ENCODE assay signal across 10 mouse cellular contexts in genomic region chr16:38724256-38724655, GRCm38 (mm10). TPM values are rescaled to one million over a fixed set of nuclear protein-coding genes. Genes with fewer than 3 reads are reported as not detected.
A peak's percentile ranks its signal among the peaks of the same experiment; 100 is the strongest.
DNase-seq lines count a peak whose midpoint lies in the region; ATAC-seq and TF ChIP-seq lines count a peak whose summit lies in the region.
"Had no signal": no experiment of that assay in that cellular context is flagged by ENCODE, and none has a peak within 500 bp of the region (broad histone marks: within the 10 kb centered on the region; RNA-seq: fewer than 3 reads in every experiment).

No protein-coding gene starts in this region.

- no peak for ATAC-seq in intestine, embryonic 14.5 days (replicated peaks; ENCODE audit: low FRiP score, low TSS enrichment, low read depth)
- ATAC-seq in intestine, embryonic 16.5 days, result no peak
- no peak for ATAC-seq in lung, embryonic 14.5 days (ENCODE audit: insufficient read depth)

- no peak overlapping the region for H3K4me2 ChIP-seq in intestine, embryonic 14.5 days (ENCODE audit: low read length)
- no peak overlapping the region for H3K4me2 ChIP-seq in intestine, embryonic 16.5 days (ENCODE audit: low read depth, low read length)
- H3K4me2 ChIP-seq in lung, embryonic 14.5 days, result peak overlapping the region; percentile 25; the same call in 1 of the 2 replicates
- H3K4me2 ChIP-seq: embryonic facial prominence, embryonic 15.5 days had no signal

- H3K36me3 ChIP-seq in intestine, embryonic 14.5 days (ENCODE audit: control insufficient read depth, insufficient read depth, low read length), result no peaks in the 10 kb centered on the region
- H3K36me3 ChIP-seq in intestine, embryonic 16.5 days (ENCODE audit: control insufficient read depth, insufficient read depth, low read length), result no peaks in the 10 kb centered on the region
- H3K36me3 ChIP-seq in lung, embryonic 14.5 days (ENCODE audit: insufficient read depth), result no peaks in the 10 kb centered on the region
- H3K36me3 ChIP-seq: embryonic facial prominence, embryonic 15.5 days had no signal

- DNase-seq in cerebellum, postnatal 10 days, result peak; percentile 53 to 74
- no peak for DNase-seq in cerebellum, adult 8-10 months
- peak; percentile 41 for DNase-seq in intestine, embryonic 14.5 days (ENCODE audit: low spot score)
- no peak for DNase-seq in lung, embryonic 14.5 days
- DNase-seq in lung, adult 18-20 months, result no peak
- DNase-seq in lung, postnatal 10 days, result peak; percentile 42
- no peak for DNase-seq in thymus, postnatal 25 days
- DNase-seq: thymus, postnatal 36 days had no signal

- H3K4me1 ChIP-seq in intestine, embryonic 14.5 days (replicated peaks; ENCODE audit: control insufficient read depth, insufficient read depth, low read length), result no peaks in the 10 kb centered on the region
- H3K4me1 ChIP-seq in intestine, embryonic 16.5 days (ENCODE audit: control insufficient read depth, insufficient read depth, low read length), result no peaks in the 10 kb centered on the region
- no peaks in the 10 kb centered on the region for H3K4me1 ChIP-seq in lung, embryonic 14.5 days (ENCODE audit: insufficient read depth)
- H3K4me1 ChIP-seq: embryonic facial prominence, embryonic 15.5 days had no signal

- H3K9ac ChIP-seq in intestine, embryonic 14.5 days (ENCODE audit: low read length), result no peak overlapping the region
- no peak overlapping the region for H3K9ac ChIP-seq in intestine, embryonic 16.5 days (ENCODE audit: low read depth, low read length)
- no peak overlapping the region for H3K9ac ChIP-seq in lung, embryonic 14.5 days
- H3K9ac ChIP-seq: embryonic facial prominence, embryonic 15.5 days had no signal

- TF ChIP-seq CTCF in lung, embryonic 14.5 days (IDR thresholded peaks at IDR 0.05; ENCODE audit: low read depth), result no peak

- 78% methylated on average over 8 of the region's 8 CpGs for WGBS in intestine, embryonic 14.5 days
- 77% methylated on average over 8 of the region's 8 CpGs for WGBS in intestine, embryonic 16.5 days
- 77% methylated on average over 8 of the region's 8 CpGs for WGBS in lung, embryonic 14.5 days

- no peak overlapping the region for H3K4me3 ChIP-seq in intestine, embryonic 14.5 days (ENCODE audit: low read depth, low read length)
- no peak overlapping the region for H3K4me3 ChIP-seq in intestine, embryonic 16.5 days (ENCODE audit: low read length)
- H3K4me3 ChIP-seq in lung, embryonic 14.5 days (ENCODE audit: low read depth, low read length), result no peak overlapping the region
- H3K4me3 ChIP-seq: embryonic facial prominence, embryonic 15.5 days had no signal

- no peaks in the 10 kb centered on the region for H3K27me3 ChIP-seq in intestine, embryonic 14.5 days (replicated peaks; ENCODE audit: control insufficient read depth, insufficient read depth, low read length)
- H3K27me3 ChIP-seq in intestine, embryonic 16.5 days (replicated peaks; ENCODE audit: control insufficient read depth, insufficient read depth, low read length), result no peaks in the 10 kb centered on the region
- H3K27me3 ChIP-seq in lung, embryonic 14.5 days (ENCODE audit: insufficient read depth, low read length), result no peaks in the 10 kb centered on the region
- H3K27me3 ChIP-seq: embryonic facial prominence, embryonic 15.5 days had no signal

- no peaks in the 10 kb centered on the region for H3K9me3 ChIP-seq in intestine, embryonic 14.5 days (ENCODE audit: control insufficient read depth, low read length)
- no peaks in the 10 kb centered on the region for H3K9me3 ChIP-seq in intestine, embryonic 16.5 days (ENCODE audit: control insufficient read depth, low read length)
- no peaks in the 10 kb centered on the region for H3K9me3 ChIP-seq in lung, embryonic 14.5 days (ENCODE audit: low read depth, low read length)
- H3K9me3 ChIP-seq: embryonic facial prominence, embryonic 15.5 days had no signal

- no peak overlapping the region for H3K27ac ChIP-seq in intestine, embryonic 14.5 days (ENCODE audit: low read depth)
- H3K27ac ChIP-seq in intestine, embryonic 16.5 days (ENCODE audit: low read length), result no peak overlapping the region; the same call in 1 of the 2 replicates
- peak overlapping the region; percentile 39; the same call in 1 of the 2 replicates for H3K27ac ChIP-seq in lung, embryonic 14.5 days (ENCODE audit: low read depth)
- H3K27ac ChIP-seq: embryonic facial prominence, embryonic 15.5 days had no signal

RNA-seq across cellular contexts. Expression of gene Arhgap31, which starts 11.2 kb away (rescaled TPM):
- polyA plus RNA-seq in intestine, embryonic 14.5 days (2014; fragmentation: Nextera tagmentation; extraction: Ambion mirVana), result 10.9 and 11.7 TPM in 2 replicates
- 5.7 TPM in 2 replicates for polyA plus RNA-seq in intestine, embryonic 16.5 days (2015; fragmentation: Nextera tagmentation; extraction: Ambion mirVana)
- polyA plus RNA-seq in lung, embryonic 14.5 days (2014; fragmentation: Nextera tagmentation; extraction: Ambion mirVana), result 21.6 and 22.0 TPM in 2 replicates

RNA-seq across cellular contexts. Expression of gene B4galt4, which starts 17.8 kb away (rescaled TPM):
- 30.6 and 34.4 TPM in 2 replicates for polyA plus RNA-seq in intestine, embryonic 14.5 days (2014; fragmentation: Nextera tagmentation; extraction: Ambion mirVana)
- 21.7 and 22.0 TPM in 2 replicates for polyA plus RNA-seq in intestine, embryonic 16.5 days (2015; fragmentation: Nextera tagmentation; extraction: Ambion mirVana)
- polyA plus RNA-seq in lung, embryonic 14.5 days (2014; fragmentation: Nextera tagmentation; extraction: Ambion mirVana), result 36.6 and 39.0 TPM in 2 replicates

Comparison
In these comparisons a context has a peak if more than half of its experiments do, and no peak if none do; other contexts are left out.
1. DNase-seq: peak in cerebellum, postnatal 10 days (2 of 2), intestine, embryonic 14.5 days (single experiment) and lung, postnatal 10 days (single experiment); none in cerebellum, adult 8-10 months (single experiment), lung, embryonic 14.5 days (single experiment), lung, adult 18-20 months (0 of 2) and thymus, postnatal 25 days (single experiment).